Mouse (Mus musculus) lung, adult 2 months (tissue): ENCODE measurements around the gene Slc35d2.

Source experiments
- CTCF ChIP-seq: fragments of 200-500 bp; IDR thresholded peaks from 2 replicates; pipeline ENCODE4 v1.5.1; 2011; ENCODE audit warnings: mild to moderate bottlenecking, low read length, control low read depth; ENCODE audit not compliant: insufficient read depth
- POLR2A ChIP-seq: fragments of 200-500 bp; IDR thresholded peaks from 2 replicates; pipeline ENCODE4 v1.6.1; 2011; ENCODE audit warnings: low read depth, mild to moderate bottlenecking, control low read depth, low read length, borderline replicate concordance; ENCODE audit errors: extremely low read depth

DNA sequence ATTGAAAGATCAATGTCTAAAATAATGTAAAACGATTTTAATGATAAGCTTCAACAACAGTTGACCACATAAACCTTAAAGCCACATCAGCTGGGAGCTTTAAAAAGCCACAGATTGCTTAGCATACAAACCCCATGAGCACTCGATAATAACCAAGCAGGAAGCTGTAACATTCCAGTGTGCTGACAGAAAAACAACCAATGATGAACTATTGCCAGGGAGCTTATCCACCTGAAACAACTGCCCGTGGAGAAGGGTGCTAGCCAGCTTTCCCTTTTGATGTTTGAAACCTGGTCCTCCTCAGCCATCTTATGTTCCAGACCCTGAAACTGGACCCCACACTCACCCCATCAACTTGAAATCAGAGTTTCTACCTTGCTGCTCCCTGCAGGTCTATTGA is 62.5 kb downstream of the Slc35d2 start:
- TF ChIP-seq CTCF (no peak), POLR2A (no peak)
